Mouse (Mus musculus) olfactory bulb, adult 2 months (tissue): ENCODE data around the gene Cspg4.

ENCODE experiments used
- CTCF ChIP-seq: fragments of 200-500 bp; IDR thresholded peaks from 2 replicates; pipeline ENCODE4 v1.5.1; 2012; ENCODE audit warnings: low read depth, mild to moderate bottlenecking, low read length, moderate library complexity; ENCODE audit not compliant: insufficient read depth
- POLR2A ChIP-seq: fragments of 200-500 bp; IDR thresholded peaks from 2 replicates; pipeline ENCODE4 v1.6.1; 2012; ENCODE audit warnings: mild to moderate bottlenecking, low read depth, low read length, moderate library complexity; ENCODE audit not compliant: insufficient read depth

- TF ChIP-seq POLR2A (no peak), CTCF (no peak)
Measured at GRCm38 (mm10) chr9:56923841-56924650, 59.2 kb downstream of the Cspg4 start.
